Mouse (Mus musculus) G1E (cell line): ENCODE data around the gene Nrip3. TPM values are rescaled to one million over a fixed set of nuclear protein-coding genes. Genes with fewer than 3 reads are reported as not detected.

Experiments used
- ATAC-seq: 2 replicates; pipeline ENCODE4 v1.8.0; 2016; ENCODE audit warnings: mild to moderate bottlenecking; ENCODE audit not compliant: insufficient number of reproducible peaks, poor library complexity, low FRiP score, severe bottlenecking; ENCODE audit errors: extremely low read depth
- DNase-seq: peaks from one replicate; pipeline ENCODE4 v3.0.0; 2012; ENCODE audit warnings: low spot score
- H3K27me3 ChIP-seq: 2 replicates; pipeline ENCODE4 v1.6.1; 2012; ENCODE audit warnings: mild to moderate bottlenecking, low read length, inconsistent platforms; ENCODE audit not compliant: insufficient read depth
- H3K36me3 ChIP-seq: replicated peaks from 2 replicates; pipeline ENCODE3; 2012; ENCODE audit warnings: mild to moderate bottlenecking, inconsistent platforms
- H3K4me1 ChIP-seq: 2 replicates; pipeline ENCODE4 v1.6.1; 2012; ENCODE audit warnings: low read depth, low read length, inconsistent platforms, mixed read lengths; ENCODE audit not compliant: insufficient read depth
- H3K4me3 ChIP-seq: 2 replicates; pipeline ENCODE4 v1.5.1; 2012; ENCODE audit warnings: low read depth, mild to moderate bottlenecking, inconsistent platforms, low read length, moderate library complexity, mixed read lengths
- H3K9me3 ChIP-seq: replicated peaks from 2 replicates; pipeline ENCODE4 v1.6.1; 2012; ENCODE audit warnings: inconsistent platforms
- CTCF ChIP-seq: IDR thresholded peaks from 2 replicates; pipeline ENCODE4 v1.5.1; 2012; ENCODE audit warnings: low read depth, low read length, inconsistent platforms, mixed read lengths
- GATA1 ChIP-seq: IDR thresholded peaks from 2 replicates; pipeline ENCODE4 v1.6.1; 2012; ENCODE audit warnings: borderline replicate concordance, low read length, inconsistent platforms, mixed read lengths
- GATA2 ChIP-seq: IDR thresholded peaks from 2 replicates; pipeline ENCODE4 v1.6.1; 2012; ENCODE audit warnings: low read depth, low read length, inconsistent platforms, borderline replicate concordance
- POLR2AphosphoS5 ChIP-seq: IDR thresholded peaks from 2 replicates; pipeline ENCODE4 v1.6.1; 2012; ENCODE audit warnings: low read depth, low read length, inconsistent platforms; ENCODE audit not compliant: insufficient replicate concordance
- TAL1 ChIP-seq: conservative IDR thresholded peaks from 2 replicates; pipeline ENCODE4 v1.6.1; 2012; ENCODE audit warnings: low read depth, low read length, inconsistent platforms, mixed read lengths
- polyA plus RNA-seq: library from polyadenylated mRNA; stranded (reverse); fragments of >175 nt; gene quantifications from 2 replicates; pipeline ENCODE4 v1.2.3, GENCODE M21; 2012
- total RNA-seq, 2 experiments: library from RNA; stranded (forward) in 1 of 2; stranded (reverse) in 1 of 2; fragments of 200-1000 nt in 1 of 2; fragments of >200 nt in 1 of 2; fragmentation: Nextera tagmentation in 1 of 2; gene quantifications; 2 replicates each; pipeline ENCODE4 v1.2.3; 2014 to 2017

Gene Nrip3
- total and polyA plus RNA-seq, 3 experiments: 0.55 TPM; not detected in 2

GRCm38 (mm10) chr7:109739822-109740370 is 41.9 kb downstream of the Nrip3 start:
- peaks cover 93% of the 10 kb centered on the region for H3K36me3 ChIP-seq
- H3K4me1 ChIP-seq: no peaks in the 10 kb centered on the region
- no peaks in the 10 kb centered on the region for H3K27me3 ChIP-seq
- H3K4me3 ChIP-seq: no peak overlapping the region
- DNase-seq (no peak), ATAC-seq (no peak)
- no peaks in the 10 kb centered on the region for H3K9me3 ChIP-seq
- TF ChIP-seq GATA2 (no peak), GATA1 (no peak), CTCF (no peak), POLR2AphosphoS5 (no peak), TAL1 (no peak)

GRCm38 (mm10) chr7:109734806-109735205 is 47.0 kb downstream of the Nrip3 start:
- Histone ChIP-seq H3K4me1 (0 out of 2 replicates have a peak, but pooled peaks cover 2% of the 10 kb centered on the region), H3K4me3 (no peak overlapping the region), H3K36me3 (peaks cover 55% of the 10 kb centered on the region), H3K9me3 (no peaks in the 10 kb centered on the region), H3K27me3 (peaks cover 5% of the 10 kb centered on the region; the same call in 1 of the 2 replicates)
- TF ChIP-seq POLR2AphosphoS5 (no peak), GATA2 (no peak), TAL1 (no peak), GATA1 (no peak), CTCF (no peak)
- ATAC-seq (no peak), DNase-seq (no peak)

- H3K9me3 ChIP-seq: no peaks in the 10 kb centered on the region
- H3K36me3 ChIP-seq: peaks cover 26% of the 10 kb centered on the region
- peaks cover 11% of the 10 kb centered on the region for H3K4me1 ChIP-seq
- DNase-seq (no peak), ATAC-seq (no peak)
- H3K27me3 ChIP-seq: peaks cover 21% of the 10 kb centered on the region; the same call in 1 of the 2 replicates
- H3K4me3 ChIP-seq: no peak within 1 kb of the TSS
- no peak for TF ChIP-seq TAL1
- no peak for TF ChIP-seq GATA2
- no peak for TF ChIP-seq CTCF
- TF ChIP-seq POLR2AphosphoS5: no peak
- TF ChIP-seq GATA1: no peak
Observed at GRCm38 (mm10) chr7:109731626-109732025, 50.2 kb downstream of the Nrip3 start, which contains the start of gene Ascl3. TSS of gene Ascl3 (minus strand) at chr7:109731726.

GRCm38 (mm10) chr7:109723697-109724096 is 58.1 kb downstream of the Nrip3 start, which contains the start of gene BC051019:
TSS of gene BC051019 (minus strand) at chr7:109723850.
- H3K4me1 ChIP-seq: peaks cover 9% of the 10 kb centered on the region
- TF ChIP-seq CTCF (no peak), TAL1 (no peak), GATA2 (no peak), POLR2AphosphoS5 (no peak), GATA1 (no peak)
- ATAC-seq (no peak), DNase-seq (no peak)
- H3K9me3 ChIP-seq: peaks cover 4% of the 10 kb centered on the region
- no peak within 1 kb of the TSS for H3K4me3 ChIP-seq
- H3K27me3 ChIP-seq: peaks cover 34% of the 10 kb centered on the region
- H3K36me3 ChIP-seq: no peaks in the 10 kb centered on the region

- DNase-seq: no peak
- Histone ChIP-seq H3K4me1 (peaks cover 9% of the 10 kb centered on the region), H3K4me3 (no peak overlapping the region), H3K36me3 (no peaks in the 10 kb centered on the region), H3K9me3 (peaks cover 4% of the 10 kb centered on the region), H3K27me3 (peaks cover 33% of the 10 kb centered on the region)
- no peak for ATAC-seq
- TF ChIP-seq GATA1 (no peak), POLR2AphosphoS5 (no peak), GATA2 (no peak), CTCF (no peak)
Observed at GRCm38 (mm10) chr7:109723114-109723513, 58.7 kb downstream of the Nrip3 start.

- TF ChIP-seq POLR2AphosphoS5: no peak
- TF ChIP-seq CTCF: peak; percentile 23; the same call in 1 of the 2 replicates
- peaks cover 9% of the 10 kb centered on the region for H3K4me1 ChIP-seq
- H3K36me3 ChIP-seq: no peaks in the 10 kb centered on the region
- peaks cover 34% of the 10 kb centered on the region for H3K27me3 ChIP-seq
- ATAC-seq (no peak), DNase-seq (no peak)
- peaks cover 4% of the 10 kb centered on the region for H3K9me3 ChIP-seq
- H3K4me3 ChIP-seq: no peak overlapping the region
Observed at GRCm38 (mm10) chr7:109722618-109723017, 59.2 kb downstream of the Nrip3 start.
